In the genomic region with DNA sequence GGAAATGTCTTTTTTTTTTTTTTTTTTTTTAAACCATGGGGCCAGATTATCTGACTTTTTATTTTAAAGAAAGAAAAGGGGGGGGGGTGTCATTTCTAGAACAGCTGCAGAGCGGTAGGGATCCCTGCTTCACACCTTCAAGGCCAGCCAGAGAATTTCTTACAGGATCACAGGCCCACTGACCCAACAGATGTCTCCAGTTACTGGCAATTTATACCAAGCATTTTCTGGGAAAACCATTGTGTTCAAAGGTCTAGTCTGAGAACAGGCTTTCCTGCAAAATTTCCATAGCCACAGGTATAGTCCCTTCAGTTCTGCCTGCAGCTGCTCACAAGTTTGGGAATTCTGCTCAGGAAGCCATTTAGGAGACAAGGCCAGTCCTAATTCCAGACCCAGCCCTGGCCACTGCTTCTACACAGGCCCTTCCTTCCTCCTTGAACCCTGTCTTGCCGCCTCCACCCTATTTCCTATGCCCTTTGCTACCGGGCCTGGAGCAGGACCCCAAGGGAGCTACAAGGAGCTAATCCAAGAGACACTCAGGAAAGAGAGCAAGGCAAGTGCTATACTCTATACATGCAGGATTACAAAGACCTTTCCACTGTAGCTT, we compare ENCODE assay signal across 15 mouse cellular contexts. TPM values are rescaled to one million over a fixed set of nuclear protein-coding genes. Genes with fewer than 3 reads are reported as not detected.
A peak's percentile ranks its signal among the peaks of the same experiment; 100 is the strongest.
DNase-seq lines count a peak whose midpoint lies in the region; ATAC-seq and TF ChIP-seq lines count a peak whose summit lies in the region.
"Had no signal": no experiment of that assay in that cellular context is flagged by ENCODE, and none has a peak within 500 bp of the region (broad histone marks: within the 10 kb centered on the region; RNA-seq: fewer than 3 reads in every experiment).

No protein-coding gene starts in this region.

- H3K4me3 ChIP-seq in spleen, adult 2 months (ENCODE audit: extremely low read depth, insufficient read depth, insufficient read length) = no peak overlapping the region
- H3K4me3 ChIP-seq: neural tube, embryonic 13.5 days had no signal

- H3K27me3 ChIP-seq in spleen, adult 2 months (ENCODE audit: control insufficient read depth, insufficient read depth, low read length) = no peaks in the 10 kb centered on the region
- H3K27me3 ChIP-seq: neural tube, embryonic 13.5 days had no signal

- no peak for TF ChIP-seq CTCF in spleen, adult 2 months (IDR thresholded peaks at IDR 0.05; ENCODE audit: extremely low read depth, insufficient read depth, insufficient read length, insufficient replicate concordance)

- DNase-seq in adrenal gland, postnatal 10 days = peak; percentile 19
- no peak for DNase-seq in adrenal gland, adult 18-20 months (ENCODE audit: low spot score in 2 of 2)
- DNase-seq in kidney, adult 18-20 months = peak; percentile 43
- no peak for DNase-seq in kidney, adult 8-10 months
- no peak for DNase-seq in spleen, adult 2 months (ENCODE audit: low read depth in 1 of 2, low spot score in 2 of 2)
- no peak for DNase-seq in spleen, postnatal 36 days (ENCODE audit: low spot score in 2 of 2)
- DNase-seq in ovary, postnatal 14 days (ENCODE audit: low spot score) = no peak
- DNase-seq: embryo, embryonic 11 days; layer of hippocampus, postnatal 36 days; lung, postnatal 14 days; midbrain, embryonic 14.5 days had no signal

- H3K36me3 ChIP-seq in spleen, adult 2 months (ENCODE audit: control insufficient read depth, insufficient read depth, low read length) = no peaks in the 10 kb centered on the region
- H3K36me3 ChIP-seq: neural tube, embryonic 13.5 days had no signal

- WGBS in spleen, adult 2 months = 81% methylated on average over 3 of the region's 3 CpGs

- H3K27ac ChIP-seq in spleen, adult 2 months (ENCODE audit: insufficient read depth, low read length) = peak overlapping the region; percentile 27
- H3K27ac ChIP-seq: neural tube, embryonic 13.5 days had no signal

- peaks cover 42% of the 10 kb centered on the region for H3K4me1 ChIP-seq in spleen, adult 2 months (ENCODE audit: control insufficient read depth, insufficient read depth, insufficient read length)

- no peak for TF ChIP-seq POLR2A in spleen, adult 2 months (IDR thresholded peaks at IDR 0.05; ENCODE audit: low read depth, low read length)

- ATAC-seq in inflammation-experienced regulatory T-cells, adult 6 months = no peak
- ATAC-seq: hindbrain, embryonic 16.5 days had no signal

RNA-seq across cellular contexts. Expression of a gene that starts 13.9 kb away (rescaled TPM):
- total RNA-seq in adrenal gland, postnatal 10 days (2021) = not detected
- not detected for total RNA-seq in adrenal gland, adult 18-20 months (2021)
- polyA plus RNA-seq in spleen, adult 2 months (2012; rRNA removed) = not detected in 2 replicates
- under 1 TPM in 1 of 3 experiments, not detected in 2; 0.62 TPM for polyA plus RNA-seq in inflammation-experienced regulatory T-cells, adult 6 months (2017; shearing (Covaris generic))
- total RNA-seq: granulocyte monocyte progenitor cell, adult 5-6 weeks; layer of hippocampus, postnatal 36 days had no signal
- polyA plus RNA-seq: hindbrain, embryonic 16.5 days; midbrain, embryonic 14.5 days had no signal

RNA-seq across cellular contexts. Expression of a gene that starts 36.0 kb away (rescaled TPM):
- total RNA-seq in adrenal gland, postnatal 10 days (2021) = 10 to 100 TPM; 65.9 to 80.6 TPM
- total RNA-seq in adrenal gland, adult 18-20 months (2021) = 10 to 100 TPM; 52.5 to 58.4 TPM
- 72.0 and 89.0 TPM in 2 replicates for polyA plus RNA-seq in spleen, adult 2 months (2012; rRNA removed)
- polyA plus RNA-seq in inflammation-experienced regulatory T-cells, adult 6 months (2017; shearing (Covaris generic)) = 100 to 1,000 TPM; 125 to 194 (median 163) TPM

Comparison
In these comparisons a context has a peak if more than half of its experiments do, and no peak if none do; other contexts are left out.
1. DNase-seq: peak in adrenal gland, postnatal 10 days (single experiment) and kidney, adult 18-20 months (single experiment); none in adrenal gland, adult 18-20 months (0 of 2), kidney, adult 8-10 months (0 of 2), spleen, adult 2 months (0 of 2), spleen, postnatal 36 days (0 of 2) and ovary, postnatal 14 days (single experiment).